Mouse (Mus musculus): ENCODE measurements at regions not wholly inside any gene's neighbourhood (a gene's known extent, or its start where the extent isn't known, plus 50 kb on each side); places are given as distances from the start of the nearest gene placed in this dataset.

DNA sequence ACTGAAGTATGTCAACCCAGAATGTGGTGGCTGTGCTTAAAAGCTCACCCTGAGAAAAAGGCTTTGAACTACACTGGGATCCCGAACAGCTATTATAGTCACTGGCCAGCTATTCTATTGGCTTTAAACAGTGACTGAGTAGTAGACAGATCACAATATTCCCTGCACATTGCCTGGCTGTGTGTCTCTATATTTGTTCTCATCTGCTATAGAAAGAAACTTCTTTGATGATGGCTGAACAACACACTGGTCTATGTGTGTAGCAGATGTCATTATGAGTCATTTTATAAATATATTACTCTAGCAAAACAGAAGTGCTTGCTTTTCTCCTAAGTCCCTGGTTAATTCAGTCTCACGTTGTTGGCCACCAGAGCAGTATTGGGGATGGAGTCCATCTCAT lies 152.1 kb upstream of the Slco6d1 start:
- DNase-seq (ENCODE audit: inconsistent ontology term): no peak

DNA sequence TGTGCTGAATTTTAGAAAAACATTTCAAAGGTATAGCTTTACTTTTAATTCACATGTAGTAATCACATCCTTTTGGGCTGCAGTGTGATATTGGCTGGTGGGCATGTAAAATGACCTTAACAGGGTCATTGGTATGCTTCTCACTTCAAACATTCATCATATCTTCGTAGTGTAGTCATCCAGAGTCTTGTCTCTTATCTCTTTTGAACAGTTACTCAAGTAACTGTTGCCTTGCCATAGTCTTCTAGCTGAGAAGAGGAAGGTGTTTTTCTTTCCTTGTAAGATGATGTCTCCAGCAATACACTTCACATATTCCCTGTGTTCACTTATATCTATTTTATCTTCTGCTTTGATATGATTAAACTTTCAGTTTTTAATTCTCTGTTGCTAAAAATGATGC lies 150.7 kb upstream of the Slco6d1 start:
- no peak for DNase-seq (ENCODE audit: inconsistent ontology term)

DNA sequence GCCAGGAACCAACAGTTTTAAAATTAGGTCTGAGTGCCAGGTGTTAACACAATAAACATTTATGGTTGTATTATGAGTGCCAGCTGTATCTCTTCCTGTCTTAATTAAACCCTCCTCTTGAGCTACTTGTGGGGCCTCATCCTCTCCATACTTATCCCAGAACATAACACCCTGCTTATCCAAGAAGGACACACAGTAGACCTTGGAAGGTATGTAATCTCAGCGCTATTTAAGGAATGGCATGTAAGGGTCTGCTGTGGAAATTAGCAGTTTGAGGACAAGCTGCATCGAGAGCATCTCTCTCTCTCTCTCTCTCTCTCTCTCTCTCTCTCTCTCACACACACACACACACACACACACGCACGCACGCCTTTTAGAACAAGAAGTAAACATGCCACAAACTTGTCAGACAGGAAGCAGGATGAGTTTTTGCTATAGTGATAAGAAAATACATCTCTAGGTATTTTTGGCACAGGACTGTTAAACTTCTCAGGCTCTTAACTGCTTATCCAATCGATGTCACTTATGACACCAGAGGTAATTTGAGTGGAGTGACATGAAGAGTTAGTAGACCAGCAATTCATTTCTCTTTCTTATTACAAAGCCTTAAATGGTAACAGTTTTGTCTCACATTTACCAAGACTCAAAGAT lies 146.8 kb upstream of the Slco6d1 start:
- DNase-seq (ENCODE audit: inconsistent ontology term): no peak

- DNase-seq (ENCODE audit: inconsistent ontology term): peak; percentile 31
These were observed 145.4 kb upstream of the Slco6d1 start for GRCm38 (mm10) chr1:98275524-98275923.

DNA sequence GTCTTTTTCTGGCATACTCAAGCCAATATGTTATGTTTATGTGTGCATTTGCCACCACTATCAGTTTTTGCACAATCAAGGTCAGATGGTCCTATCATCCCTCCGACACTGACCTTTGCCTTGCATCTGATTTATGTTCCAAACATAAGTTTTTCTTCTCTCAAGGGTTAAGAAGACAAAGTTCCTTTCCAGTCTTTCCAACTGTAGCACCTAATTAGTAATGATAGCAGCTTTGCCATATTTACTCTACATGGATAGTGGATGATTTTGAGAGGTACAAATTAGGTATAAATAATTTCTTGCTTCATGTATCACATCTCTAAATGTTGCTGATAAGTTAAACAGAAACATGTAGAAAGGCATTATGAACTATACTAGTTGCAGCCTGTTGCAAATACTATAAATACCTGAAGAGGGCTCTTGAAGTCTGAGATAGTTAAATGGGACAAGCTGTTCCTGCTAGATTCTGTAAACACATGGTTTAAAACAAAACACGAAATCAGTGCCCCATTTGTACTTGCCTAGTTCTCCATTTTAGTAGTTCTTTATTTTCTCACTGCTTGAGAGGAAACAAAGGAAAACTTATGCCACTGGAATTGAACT lies 141.4 kb upstream of the Slco6d1 start:
- DNase-seq (ENCODE audit: inconsistent ontology term): no peak

DNA sequence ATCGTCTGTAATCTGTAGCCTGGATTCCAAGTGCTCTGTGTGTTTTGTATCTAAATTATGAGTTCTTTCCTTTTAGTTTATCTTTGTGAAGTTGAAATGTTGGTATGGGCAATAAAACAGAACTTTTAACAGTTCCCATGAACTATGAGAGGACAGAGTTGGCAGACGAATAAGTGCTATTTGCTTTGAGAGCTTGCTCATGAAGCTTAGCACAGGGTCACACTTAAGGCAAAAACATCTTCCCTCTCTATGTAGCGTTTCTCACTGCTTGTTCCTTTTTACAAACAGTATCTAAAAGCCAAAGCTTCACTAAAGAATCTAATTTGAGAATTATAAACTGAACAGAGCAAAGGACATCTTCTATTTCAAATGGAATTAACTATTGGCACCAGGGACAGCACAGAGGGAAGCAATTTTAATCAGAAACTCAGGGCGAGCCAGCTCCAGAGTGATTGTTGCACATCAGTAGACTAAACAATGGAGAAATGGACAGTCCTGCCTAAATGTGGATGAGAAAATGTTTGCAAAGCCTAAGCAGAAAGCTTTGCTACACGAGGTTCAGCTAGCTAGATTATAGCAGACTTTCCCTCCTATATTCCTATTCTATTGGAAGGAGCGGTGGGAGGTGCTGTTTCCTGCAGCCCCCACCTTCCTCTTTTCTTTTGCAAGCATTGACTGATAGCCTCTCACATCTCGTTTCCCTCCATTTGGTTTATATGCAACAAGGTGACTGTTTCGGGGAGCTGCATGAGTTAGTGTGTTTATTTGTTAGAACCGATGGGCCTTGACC lies 140.5 kb upstream of the Slco6d1 start:
- no peak for DNase-seq (ENCODE audit: inconsistent ontology term)

DNA sequence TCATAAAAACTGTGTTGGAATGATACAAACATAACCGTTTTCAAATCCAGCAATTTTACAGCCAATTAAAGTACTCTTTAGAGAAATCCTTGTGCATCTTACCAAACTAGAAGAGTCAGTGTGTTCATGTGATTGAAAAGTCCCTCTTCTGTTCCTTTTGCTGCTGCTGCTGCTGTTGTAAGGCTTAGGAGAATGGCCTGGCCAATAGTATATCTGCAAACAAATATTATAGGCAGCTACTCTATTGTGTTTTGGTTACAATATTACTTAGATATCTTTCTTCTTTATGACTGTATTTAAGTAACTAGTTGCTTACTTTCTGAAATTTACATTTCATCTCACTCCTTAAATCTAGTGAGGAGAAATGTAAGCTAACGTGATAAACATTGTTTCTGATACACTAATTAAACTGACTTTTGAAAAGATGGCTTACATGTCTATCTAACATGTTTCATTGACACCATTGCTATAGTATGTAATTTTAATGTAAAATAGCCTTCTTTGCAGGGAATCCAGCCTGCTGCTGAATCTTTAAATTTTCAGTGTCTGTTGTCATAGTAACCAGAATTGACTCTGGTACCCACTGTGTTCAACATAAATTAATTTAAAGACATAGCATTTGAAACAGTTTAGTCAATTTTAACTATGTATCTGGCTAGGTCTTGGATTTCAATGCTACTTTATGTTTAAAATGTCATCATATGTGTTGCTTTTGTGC lies 139.7 kb upstream of the Slco6d1 start:
- no peak for DNase-seq (ENCODE audit: inconsistent ontology term)

- DNase-seq (ENCODE audit: inconsistent ontology term): no peak
These were observed 139.2 kb upstream of the Slco6d1 start for GRCm38 (mm10) chr1:98281771-98282149.

- DNase-seq (ENCODE audit: inconsistent ontology term): no peak
These were observed 117.8 kb upstream of the Slco6d1 start for GRCm38 (mm10) chr1:98303166-98303565.

DNA sequence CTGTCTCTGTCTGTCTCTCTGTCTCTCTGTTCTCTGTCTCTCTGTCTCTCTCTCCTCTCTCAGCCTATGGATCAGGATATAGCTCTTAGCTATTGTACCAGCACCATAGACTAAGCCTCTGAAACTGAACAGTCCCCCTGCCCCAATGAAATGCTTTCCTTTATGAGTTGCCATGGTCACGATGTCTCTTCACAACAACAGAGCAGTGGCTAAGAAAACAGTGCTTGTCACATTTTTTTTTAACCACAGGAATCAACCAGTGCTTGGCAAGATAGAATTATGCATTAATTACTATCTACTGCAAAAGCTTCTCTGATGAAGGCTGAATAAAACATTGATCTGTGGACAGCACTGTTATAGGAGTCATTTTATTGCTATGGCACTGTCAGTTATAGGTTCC lies 114.6 kb upstream of the Slco6d1 start:
- peak; percentile 55 for DNase-seq (ENCODE audit: inconsistent ontology term)

DNA sequence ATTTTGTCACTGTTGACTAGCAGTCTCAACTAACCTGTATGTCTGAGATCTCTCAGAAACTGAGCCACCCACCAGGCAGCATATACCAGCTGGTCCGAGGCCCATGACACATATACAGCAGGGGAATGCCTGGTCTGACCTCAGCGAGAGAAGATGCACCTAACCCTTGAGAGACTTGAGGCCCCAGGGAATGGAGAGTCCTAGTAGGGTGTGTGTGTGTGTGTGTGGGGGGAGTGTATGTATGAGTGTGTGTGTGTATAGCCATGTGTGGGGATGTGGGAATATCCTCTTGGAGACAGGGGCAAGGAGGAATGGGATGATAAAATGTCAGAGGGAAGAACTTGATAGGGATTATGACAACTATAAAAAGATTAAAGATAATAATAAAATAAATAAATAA lies 113.4 kb upstream of the Slco6d1 start:
- no peak for DNase-seq (ENCODE audit: inconsistent ontology term)

DNA sequence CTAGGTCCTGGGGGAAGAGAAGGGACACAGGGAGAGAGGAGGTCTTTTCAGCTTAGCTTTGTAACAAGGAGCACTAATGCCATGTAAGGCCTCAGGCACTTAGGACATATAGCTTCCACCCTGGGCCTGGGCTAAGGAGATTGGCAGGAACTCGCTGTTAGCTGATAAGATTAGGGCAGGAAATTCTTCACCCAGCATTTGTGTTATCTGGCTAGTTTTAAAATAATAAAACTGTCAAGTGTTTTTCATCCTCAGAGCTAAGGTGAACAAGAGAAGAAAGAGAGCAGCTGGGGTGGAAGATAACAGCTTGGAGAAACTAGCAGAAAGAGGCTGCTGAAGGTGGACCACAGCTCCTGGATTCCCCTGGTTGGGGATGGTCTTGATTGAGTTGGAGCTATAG lies 111.0 kb upstream of the Slco6d1 start:
- DNase-seq (ENCODE audit: inconsistent ontology term): no peak

DNA sequence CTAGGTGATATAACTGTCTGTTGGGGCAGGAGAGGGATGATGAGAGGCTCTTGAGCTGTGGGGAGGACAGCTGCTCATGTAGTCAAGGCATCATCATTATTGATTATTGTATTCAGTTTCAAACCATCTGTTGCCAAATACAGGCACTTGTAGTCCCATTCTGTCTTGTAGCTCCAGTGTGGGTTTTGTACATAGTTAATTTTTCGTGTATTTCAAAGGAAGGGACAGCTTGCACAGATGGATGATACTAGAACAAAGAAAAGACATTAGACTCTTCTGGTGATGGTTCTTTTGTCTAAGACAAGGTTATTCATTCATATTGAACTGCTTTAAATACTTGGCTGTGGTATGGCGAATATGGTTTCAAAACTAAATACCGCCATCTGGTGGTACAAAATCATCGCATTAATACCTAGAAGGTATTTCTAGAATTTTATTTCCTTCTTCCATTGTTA lies 70.8 kb upstream of the Slco6d1 start:
- DNase-seq (ENCODE audit: inconsistent ontology term): peak; percentile 64

DNA sequence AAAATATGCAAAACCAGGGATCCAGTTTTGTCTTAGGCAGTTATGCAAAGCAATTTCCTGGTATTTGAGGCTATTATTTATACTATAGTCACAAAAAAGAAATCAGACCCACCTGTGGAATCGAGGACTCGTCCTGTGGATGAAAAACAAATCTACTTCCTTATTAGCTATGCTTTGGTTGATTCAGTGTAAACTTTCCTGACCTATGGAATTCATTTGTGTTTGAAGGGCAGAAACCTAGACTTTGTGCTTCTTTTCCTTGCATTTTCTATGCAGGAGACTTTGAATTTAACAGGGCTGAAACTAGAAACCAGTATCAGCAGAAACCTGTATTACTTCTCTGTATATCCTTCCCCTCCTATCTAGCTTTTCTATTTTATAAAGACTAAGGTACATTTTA lies 70.2 kb upstream of the Slco6d1 start:
- DNase-seq (ENCODE audit: inconsistent ontology term): no peak

DNA sequence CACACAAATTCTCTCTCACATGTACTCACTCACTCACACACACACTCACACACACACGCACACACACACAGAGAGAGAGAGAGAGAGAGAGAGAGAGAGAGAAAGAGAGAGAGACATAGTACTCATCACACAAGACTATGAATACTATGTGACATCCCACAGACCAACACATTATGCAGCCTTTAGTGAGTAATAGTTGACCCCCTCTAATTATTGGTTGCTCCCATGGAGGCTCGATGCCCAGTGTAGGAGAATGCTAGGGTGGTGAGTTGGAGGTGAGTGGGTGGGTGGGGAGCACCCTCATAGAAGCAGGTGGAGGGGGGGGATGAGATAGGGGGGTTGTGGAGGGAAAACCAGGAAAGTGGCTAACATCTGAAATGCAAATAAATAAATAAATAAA lies 69.4 kb upstream of the Slco6d1 start:
- DNase-seq (ENCODE audit: inconsistent ontology term): no peak
